Mouse (Mus musculus) stomach, embryonic 15.5 days (tissue): Measurements from ENCODE around the gene Rtn4ip1. TPM values are rescaled to one million over a fixed set of nuclear protein-coding genes. Genes with fewer than 3 reads are reported as not detected.
"Not testable (repeated sequence)": the region's sequence is repeated elsewhere in the genome, so short reads cannot be mapped to it uniquely, and the experiment has no call there.

ENCODE experiments used
- ATAC-seq: fragments of 200-750 bp; cut with Nextera tagmentation; 2 replicates; pipeline ENCODE4 v1.8.0; 2017; ENCODE audit warnings: low read depth, moderate number of reproducible peaks, moderate TSS enrichment; ENCODE audit not compliant: insufficient read depth, low FRiP score
- H3K27ac ChIP-seq: fragments of 300-500 bp; sonication (generic); 2 replicates; pipeline ENCODE4 v1.5.1; 2015; ENCODE audit warnings: mild to moderate bottlenecking, inconsistent platforms
- H3K27me3 ChIP-seq: fragments of 300-500 bp; sonication (generic); replicated peaks from 2 replicates; pipeline ENCODE4 v1.6.1; 2015; ENCODE audit warnings: inconsistent platforms
- H3K36me3 ChIP-seq: fragments of 300-500 bp; sonication (generic); 2 replicates; pipeline ENCODE4 v1.6.1; 2015; ENCODE audit warnings: inconsistent platforms
- H3K4me1 ChIP-seq: fragments of 300-500 bp; sonication (generic); 2 replicates; pipeline ENCODE4 v1.6.1; 2015; ENCODE audit warnings: inconsistent platforms
- H3K4me2 ChIP-seq: fragments of 300-500 bp; sonication (generic); 2 replicates; pipeline ENCODE4 v1.6.1; 2015; ENCODE audit warnings: mild to moderate bottlenecking, inconsistent platforms
- H3K4me3 ChIP-seq: fragments of 300-500 bp; sonication (generic); replicated peaks from 2 replicates; pipeline ENCODE4 v1.5.1; 2015; ENCODE audit warnings: inconsistent platforms
- H3K9ac ChIP-seq: fragments of 300-500 bp; sonication (generic); 2 replicates; pipeline ENCODE4 v1.6.1; 2015; ENCODE audit warnings: inconsistent platforms
- H3K9me3 ChIP-seq: fragments of 300-500 bp; sonication (generic); 2 replicates; pipeline ENCODE4 v1.6.1; 2016; ENCODE audit warnings: inconsistent platforms
- WGBS: fragments of 180-500 bp; shearing (Covaris S2); methylation state at CpG from one replicate; pipeline ENCODE4 v1.1.7; 2015; 5-methylcytosine and 5-hydroxymethylcytosine counted together
- polyA plus RNA-seq: library from polyadenylated mRNA; unstranded; fragments of >200 nt; fragmentation: Nextera tagmentation; extraction: Ambion mirVana; gene quantifications from 2 replicates; pipeline ENCODE4 v1.2.1, GENCODE M21; 2015

Gene Rtn4ip1
- polyA plus RNA-seq, 1 experiment from 2014 or later: 11.8 TPM

DNA sequence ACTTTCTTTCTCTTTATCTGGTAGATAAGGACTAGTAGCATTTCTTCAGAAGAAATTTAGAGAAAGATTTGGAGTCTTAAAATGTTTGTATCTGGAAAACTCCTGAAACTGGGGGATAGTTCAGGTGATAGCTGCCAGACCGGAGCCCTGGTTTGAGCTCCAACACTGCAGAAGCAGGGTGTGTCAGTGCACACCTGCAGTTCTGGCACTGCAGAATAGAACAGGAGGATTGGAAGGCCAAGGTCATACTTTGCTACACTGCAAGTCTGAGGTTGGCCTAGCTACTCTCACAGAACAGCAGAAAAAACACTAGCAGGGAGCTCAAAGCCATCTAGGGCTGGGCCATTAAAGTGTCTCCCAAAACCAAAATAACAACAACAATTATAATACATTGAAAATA, 3.0 kb downstream of the Rtn4ip1 start:
- no peak for ATAC-seq
- Histone ChIP-seq H3K4me3 (no peak overlapping the region), H3K4me2 (no peak overlapping the region), H3K9ac (no peak overlapping the region), H3K36me3 (no peaks in the 10 kb centered on the region), H3K9me3 (no peaks in the 10 kb centered on the region), H3K4me1 (peaks cover 7% of the 10 kb centered on the region; the same call in 1 of the 2 replicates), H3K27ac (no peak overlapping the region), H3K27me3 (no peaks in the 10 kb centered on the region)
- 76% methylated on average over 1 of the region's 1 CpGs for WGBS

DNA sequence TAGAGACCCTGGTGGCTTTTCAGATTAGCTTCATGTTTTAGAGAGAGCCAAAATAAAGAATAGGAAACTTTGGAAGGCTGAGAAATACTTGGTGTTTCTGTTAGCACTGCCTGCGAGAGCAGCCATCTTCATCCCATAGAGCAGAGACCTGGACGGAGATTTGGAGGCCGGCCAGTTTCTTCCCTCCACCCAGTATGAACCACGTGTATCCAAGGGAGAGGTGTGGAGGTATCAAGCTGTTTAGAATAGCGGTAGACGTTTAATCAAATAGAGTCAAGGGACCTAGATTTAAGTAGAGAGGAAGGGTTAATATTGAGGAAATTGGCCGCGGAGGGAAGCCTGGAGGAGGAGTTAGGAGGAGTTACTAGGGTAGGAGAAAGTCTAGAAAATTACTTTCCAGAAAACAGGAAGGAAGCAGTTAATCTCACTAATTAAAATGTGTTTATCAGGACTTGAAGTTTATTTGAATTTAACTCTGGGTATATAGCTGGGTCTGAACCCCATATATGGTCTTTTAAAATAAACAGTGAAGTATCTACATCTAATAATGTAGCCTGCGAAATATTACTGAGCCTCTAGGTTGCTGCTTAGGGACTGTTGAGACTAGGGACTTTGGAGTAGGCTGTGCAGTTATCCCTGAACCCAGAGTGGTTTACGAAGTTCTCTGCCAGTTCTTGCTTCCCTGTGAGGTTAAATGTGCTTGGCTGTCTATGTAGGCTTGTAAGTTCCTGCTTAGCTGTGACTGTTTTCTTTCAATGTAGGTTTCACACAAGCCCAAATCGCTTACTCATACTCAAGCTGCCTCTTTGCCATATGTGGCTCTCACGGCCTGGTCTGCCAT, 8.6 kb downstream of the Rtn4ip1 start:
- WGBS: 75% methylated on average over 12 of the region's 12 CpGs
- no peak for ATAC-seq
- Histone ChIP-seq H3K9me3 (no peaks in the 10 kb centered on the region), H3K4me2 (no peak overlapping the region), H3K36me3 (no peaks in the 10 kb centered on the region), H3K9ac (no peak overlapping the region), H3K4me3 (no peak overlapping the region), H3K27ac (no peak overlapping the region), H3K4me1 (no peaks in the 10 kb centered on the region), H3K27me3 (no peaks in the 10 kb centered on the region)

DNA sequence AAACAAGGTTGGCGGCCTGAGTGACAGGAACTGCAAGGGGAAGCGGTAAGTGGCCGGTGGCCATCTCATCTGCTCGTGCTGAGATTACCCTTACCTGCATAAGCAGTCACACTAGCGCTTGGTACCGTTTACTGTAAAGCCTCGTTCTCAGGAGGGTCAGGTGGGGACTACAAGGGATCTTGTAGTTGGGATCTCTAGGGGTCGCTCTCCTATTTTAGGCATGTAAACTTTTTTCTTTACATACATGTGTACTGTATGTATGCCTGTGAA, 9.2 kb downstream of the Rtn4ip1 start:
- Histone ChIP-seq H3K4me3 (no peak overlapping the region), H3K9ac (no peak overlapping the region), H3K4me2 (no peak overlapping the region), H3K27me3 (no peaks in the 10 kb centered on the region), H3K36me3 (no peaks in the 10 kb centered on the region), H3K4me1 (no peaks in the 10 kb centered on the region), H3K27ac (no peak overlapping the region), H3K9me3 (no peaks in the 10 kb centered on the region)
- ATAC-seq: no peak
- WGBS: 86% methylated on average over 8 of the region's 8 CpGs

DNA sequence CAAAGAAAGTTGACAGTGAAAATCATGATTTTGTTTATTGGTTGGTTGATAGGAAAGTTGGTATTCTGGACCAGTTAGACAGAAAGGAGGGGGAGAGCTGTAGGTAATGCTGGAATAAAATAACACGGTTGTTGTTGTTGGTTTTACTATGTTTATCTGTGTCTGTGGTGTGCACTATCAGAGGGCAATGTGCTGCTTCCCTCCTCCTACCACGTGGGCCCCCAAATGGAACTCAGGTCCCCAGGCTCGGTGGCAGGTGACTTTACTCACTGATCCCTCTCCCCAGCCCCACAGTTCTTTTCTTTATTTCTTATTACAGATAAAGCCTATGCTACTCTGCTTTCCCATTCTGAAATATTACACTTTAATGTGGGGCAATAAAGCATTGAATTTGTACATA, 10.6 kb downstream of the Rtn4ip1 start:
- Histone ChIP-seq H3K36me3 (no peaks in the 10 kb centered on the region), H3K4me2 (no peak overlapping the region), H3K27me3 (no peaks in the 10 kb centered on the region), H3K27ac (no peak overlapping the region), H3K4me1 (no peaks in the 10 kb centered on the region), H3K4me3 (no peak overlapping the region), H3K9ac (no peak overlapping the region), H3K9me3 (no peaks in the 10 kb centered on the region)
- ATAC-seq: no peak
- 73% methylated on average over 3 of the region's 3 CpGs for WGBS

DNA sequence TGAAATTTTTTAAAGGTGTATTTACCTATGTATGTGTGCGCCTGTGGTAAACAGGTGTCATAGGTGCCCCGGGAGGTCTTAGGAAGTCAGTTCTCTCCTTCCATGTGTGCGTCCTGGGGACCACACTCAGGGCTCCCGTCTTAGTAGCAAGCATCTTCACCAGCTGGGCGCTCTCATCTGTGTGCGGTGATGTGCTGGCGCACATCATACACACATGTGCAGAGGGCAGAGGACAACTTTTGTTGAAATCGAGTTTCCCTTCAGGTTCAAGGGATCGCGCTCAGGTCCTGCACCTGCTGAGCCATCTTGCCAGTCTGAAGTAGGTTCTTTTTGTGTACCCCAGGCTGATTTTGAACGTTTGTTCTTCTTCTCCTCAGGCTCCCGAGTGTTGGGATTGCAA, 14.6 kb downstream of the Rtn4ip1 start:
- no peak for ATAC-seq
- Histone ChIP-seq H3K4me3 (no peak overlapping the region), H3K9me3 (no peaks in the 10 kb centered on the region), H3K4me2 (no peak overlapping the region), H3K27ac (no peak overlapping the region), H3K9ac (no peak overlapping the region), H3K27me3 (no peaks in the 10 kb centered on the region), H3K36me3 (no peaks in the 10 kb centered on the region), H3K4me1 (no peaks in the 10 kb centered on the region)
- WGBS: 79% methylated on average over 12 of the region's 12 CpGs

DNA sequence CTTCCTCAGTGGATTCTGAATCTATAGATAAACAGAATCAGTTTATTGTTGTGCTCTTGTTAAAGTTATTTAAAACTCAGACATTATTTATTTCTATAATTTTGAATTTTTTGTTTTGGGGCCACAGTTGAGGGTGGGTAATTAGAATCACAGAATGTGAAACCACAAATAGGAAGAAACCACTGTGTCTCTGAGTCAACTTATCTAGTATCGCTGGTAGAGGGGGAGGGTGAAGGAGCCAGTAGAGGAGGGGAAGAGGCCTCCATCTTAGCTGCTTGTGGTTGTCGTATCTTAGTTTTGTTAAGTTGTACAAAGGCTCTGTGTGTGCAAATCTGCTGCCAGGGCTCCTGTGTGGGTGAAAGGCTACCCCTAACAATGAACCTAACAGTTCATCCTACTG, 15.1 kb downstream of the Rtn4ip1 start:
- H3K4me1 ChIP-seq: no peaks in the 10 kb centered on the region
- H3K9ac ChIP-seq: no peak overlapping the region
- no peak for ATAC-seq
- no peaks in the 10 kb centered on the region for H3K27me3 ChIP-seq
- WGBS: 65% methylated on average over 2 of the region's 2 CpGs
- H3K36me3 ChIP-seq: no peaks in the 10 kb centered on the region
- H3K27ac ChIP-seq: no peak overlapping the region
- no peak overlapping the region for H3K4me2 ChIP-seq
- no peaks in the 10 kb centered on the region for H3K9me3 ChIP-seq
- no peak overlapping the region for H3K4me3 ChIP-seq

DNA sequence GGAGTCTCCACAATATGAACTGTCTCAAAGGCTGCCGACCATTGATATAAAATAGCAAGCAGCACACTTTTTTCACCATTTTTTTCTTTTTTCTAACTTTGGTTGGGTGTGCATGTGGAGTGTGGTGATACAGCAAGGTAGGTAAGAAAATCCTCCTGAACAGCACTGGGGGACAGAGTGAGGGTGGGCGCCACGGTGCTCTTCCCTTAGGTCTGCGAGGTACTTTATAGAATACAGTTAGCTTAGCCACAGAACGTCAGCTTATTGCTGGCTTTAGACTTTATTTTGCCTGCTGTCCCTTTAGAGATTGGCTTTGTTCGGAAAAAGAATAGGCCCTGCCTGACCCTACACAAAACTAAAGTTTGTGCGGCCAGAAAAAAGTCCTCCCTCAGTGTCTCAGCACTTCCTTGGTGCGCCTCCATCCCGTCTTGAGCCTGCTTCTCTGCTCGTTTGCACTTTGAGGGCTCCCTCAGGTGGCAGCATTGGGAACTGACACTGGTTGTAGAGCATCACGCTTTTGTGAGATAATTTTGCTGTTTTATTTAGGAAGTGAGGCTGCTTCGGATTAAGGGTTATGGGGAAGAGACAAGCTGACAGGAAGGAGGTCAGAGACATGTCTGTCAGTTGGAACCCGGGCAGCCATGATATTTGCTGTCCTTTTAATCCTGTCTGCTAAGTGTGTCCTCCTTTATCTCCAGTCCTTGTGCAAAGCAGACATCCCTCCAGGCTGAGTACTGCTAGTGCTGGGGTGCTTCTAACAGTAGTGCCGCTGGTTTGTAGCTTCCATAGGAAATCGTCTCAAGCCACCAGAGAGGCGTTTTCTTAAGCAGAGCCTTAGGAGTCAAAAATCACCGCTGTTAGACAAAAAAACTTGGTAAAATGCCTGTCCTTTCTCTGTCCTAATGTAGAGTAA, 17.3 kb downstream of the Rtn4ip1 start:
- Histone ChIP-seq H3K36me3 (no peaks in the 10 kb centered on the region), H3K27me3 (no peaks in the 10 kb centered on the region), H3K27ac (no peak overlapping the region), H3K9me3 (no peaks in the 10 kb centered on the region), H3K9ac (no peak overlapping the region), H3K4me3 (no peak overlapping the region), H3K4me1 (no peaks in the 10 kb centered on the region), H3K4me2 (no peak overlapping the region)
- ATAC-seq: no peak
- 44% methylated on average over 17 of the region's 17 CpGs for WGBS

DNA sequence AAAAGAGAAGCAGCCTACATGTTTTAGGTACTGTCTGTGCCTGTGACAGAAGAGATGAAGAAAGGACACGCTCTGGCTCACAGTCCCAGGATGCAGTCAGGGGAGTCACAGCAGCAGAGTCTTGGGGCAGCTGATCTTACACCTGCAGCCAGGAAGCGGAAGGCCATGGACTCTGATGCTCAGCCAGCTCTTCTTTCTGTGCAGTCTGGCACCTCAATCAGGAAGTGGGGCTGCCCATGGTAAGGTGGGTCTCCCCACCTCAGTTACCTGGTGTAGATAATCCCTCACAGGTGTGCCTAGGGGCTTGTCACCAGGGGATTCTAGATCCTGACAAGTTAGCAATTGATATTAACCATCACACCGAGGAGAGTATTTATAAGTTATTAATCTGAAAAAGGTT, 21.5 kb downstream of the Rtn4ip1 start:
- Histone ChIP-seq H3K27me3 (no peaks in the 10 kb centered on the region), H3K4me2 (no peak overlapping the region), H3K9me3 (no peaks in the 10 kb centered on the region), H3K4me1 (no peaks in the 10 kb centered on the region), H3K4me3 (no peak overlapping the region), H3K36me3 (no peaks in the 10 kb centered on the region), H3K9ac (no peak overlapping the region), H3K27ac (no peak overlapping the region)
- no peak for ATAC-seq
- WGBS: 91% methylated on average over 3 of the region's 3 CpGs

DNA sequence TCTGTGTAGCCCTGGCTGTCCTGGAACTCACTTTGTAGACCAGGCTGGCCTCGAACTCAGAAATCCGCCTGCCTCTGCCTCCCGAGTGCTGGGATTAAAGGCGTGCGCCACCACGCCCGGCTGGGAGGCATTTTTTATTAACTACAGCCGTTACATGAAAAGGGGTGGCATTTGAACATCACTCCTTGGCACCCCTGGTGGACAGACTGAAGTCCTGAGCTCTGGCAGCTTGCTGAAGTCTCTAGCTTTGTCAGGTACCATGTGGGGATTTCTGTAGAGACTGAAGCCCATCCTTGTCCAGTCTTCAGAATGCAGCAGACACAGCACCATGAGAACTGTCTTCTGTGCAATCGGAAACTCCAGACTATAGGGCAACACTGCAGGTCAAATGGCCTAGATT, 24.2 kb downstream of the Rtn4ip1 start:
- not testable (repeated sequence) for ATAC-seq, H3K4me3 ChIP-seq, H3K27ac ChIP-seq, H3K9me3 ChIP-seq, H3K9ac ChIP-seq, H3K4me1 ChIP-seq, H3K27me3 ChIP-seq, H3K4me2 ChIP-seq, H3K36me3 ChIP-seq
- 89% methylated on average over 9 of the region's 9 CpGs for WGBS

DNA sequence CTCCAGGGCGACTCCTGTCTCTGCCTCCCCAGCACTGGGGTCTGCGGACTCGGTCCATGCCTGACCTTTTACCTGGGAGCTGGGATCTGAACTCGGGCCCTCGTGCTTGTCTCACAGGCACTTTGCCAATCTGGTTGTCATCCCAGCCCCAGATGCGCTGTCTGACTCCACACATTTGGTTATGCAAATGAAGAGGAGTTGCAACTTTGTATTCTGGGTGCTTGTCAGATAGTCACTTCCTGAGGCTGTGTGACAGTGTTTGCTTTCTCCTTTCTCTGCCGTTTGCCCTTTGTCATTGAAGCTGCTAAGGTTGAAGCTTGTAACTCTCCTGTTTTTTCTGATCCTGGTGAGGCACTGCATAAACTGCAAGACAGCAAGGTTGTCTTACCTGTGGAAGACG, 26.1 kb downstream of the Rtn4ip1 start:
- Histone ChIP-seq H3K4me3 (no peak overlapping the region), H3K4me1 (no peaks in the 10 kb centered on the region), H3K27ac (no peak overlapping the region), H3K27me3 (no peaks in the 10 kb centered on the region), H3K36me3 (no peaks in the 10 kb centered on the region), H3K9ac (no peak overlapping the region), H3K4me2 (no peak overlapping the region), H3K9me3 (no peaks in the 10 kb centered on the region)
- 80% methylated on average over 8 of the region's 8 CpGs for WGBS
- ATAC-seq: no peak

DNA sequence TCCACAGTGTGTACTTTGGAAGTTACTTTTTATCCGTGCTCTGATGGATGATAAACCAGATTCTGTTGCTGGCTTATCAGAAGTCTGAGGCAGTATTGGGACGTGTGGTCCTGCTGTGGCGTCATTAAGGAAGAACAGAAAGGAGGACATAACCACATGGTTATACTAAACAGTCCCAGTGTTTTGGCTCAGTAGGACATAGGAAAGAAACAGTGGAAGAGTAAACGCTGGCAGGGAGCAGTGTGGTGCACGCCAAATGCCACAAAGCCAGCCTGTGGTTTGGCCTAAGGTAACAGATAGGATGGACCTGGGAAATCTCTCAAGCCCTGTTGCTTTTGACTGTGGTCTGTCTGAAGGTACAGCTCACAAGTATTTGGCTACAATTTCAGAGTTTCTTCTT, 27.0 kb downstream of the Rtn4ip1 start:
- H3K4me3 ChIP-seq: no peak overlapping the region
- H3K36me3 ChIP-seq: no peaks in the 10 kb centered on the region
- H3K4me1 ChIP-seq: no peaks in the 10 kb centered on the region
- H3K27me3 ChIP-seq: no peaks in the 10 kb centered on the region
- no peak overlapping the region for H3K27ac ChIP-seq
- no peak overlapping the region for H3K9ac ChIP-seq
- WGBS: 70% methylated on average over 5 of the region's 5 CpGs
- no peak for ATAC-seq
- H3K9me3 ChIP-seq: no peaks in the 10 kb centered on the region
- no peak overlapping the region for H3K4me2 ChIP-seq

DNA sequence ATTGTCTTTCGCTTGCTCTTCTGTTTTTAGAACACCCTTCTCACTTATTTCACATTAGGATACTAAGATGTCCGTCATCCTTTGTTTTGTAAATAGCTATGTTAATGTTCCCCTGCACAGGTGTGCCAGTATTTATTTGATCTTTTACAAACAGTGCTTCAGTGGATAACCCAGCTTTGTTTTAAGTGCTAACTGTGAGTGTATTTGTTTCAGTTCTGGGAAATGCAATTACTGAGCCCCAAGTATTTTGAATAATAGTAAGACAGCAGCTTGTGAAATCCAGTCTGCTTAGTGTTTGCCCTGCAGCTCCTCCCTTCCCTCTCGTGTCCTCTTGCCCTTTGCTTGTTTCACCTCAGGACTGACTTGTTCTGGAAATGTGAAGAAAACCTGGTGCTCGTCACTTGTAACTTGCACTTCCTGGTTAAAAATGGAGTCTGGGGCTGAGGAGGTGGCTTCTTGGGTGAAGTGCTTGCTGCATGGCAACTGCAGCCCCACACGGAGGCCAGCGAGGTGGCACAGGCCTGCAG, 37.6 kb downstream of the Rtn4ip1 start:
- Histone ChIP-seq H3K9ac (no peak overlapping the region), H3K36me3 (peaks cover 4% of the 10 kb centered on the region; the same call in 1 of the 2 replicates), H3K4me3 (no peak overlapping the region), H3K27ac (no peak overlapping the region), H3K9me3 (no peaks in the 10 kb centered on the region), H3K27me3 (no peaks in the 10 kb centered on the region), H3K4me2 (no peak overlapping the region), H3K4me1 (no peaks in the 10 kb centered on the region)
- ATAC-seq: no peak
- 75% methylated on average over 6 of the region's 6 CpGs for WGBS
